Mouse (Mus musculus) E14TG2a.4 (cell line): Measurements from ENCODE around the gene Gfi1b.

Experiments
- CTCF ChIP-seq: conservative IDR thresholded peaks from 2 replicates; pipeline ENCODE4 v1.5.1; 2014; ENCODE audit warnings: low read length
- NANOG ChIP-seq: IDR thresholded peaks from 2 replicates; pipeline ENCODE4 v1.6.1; 2014; ENCODE audit warnings: borderline replicate concordance, low read length, mixed read lengths

DNA sequence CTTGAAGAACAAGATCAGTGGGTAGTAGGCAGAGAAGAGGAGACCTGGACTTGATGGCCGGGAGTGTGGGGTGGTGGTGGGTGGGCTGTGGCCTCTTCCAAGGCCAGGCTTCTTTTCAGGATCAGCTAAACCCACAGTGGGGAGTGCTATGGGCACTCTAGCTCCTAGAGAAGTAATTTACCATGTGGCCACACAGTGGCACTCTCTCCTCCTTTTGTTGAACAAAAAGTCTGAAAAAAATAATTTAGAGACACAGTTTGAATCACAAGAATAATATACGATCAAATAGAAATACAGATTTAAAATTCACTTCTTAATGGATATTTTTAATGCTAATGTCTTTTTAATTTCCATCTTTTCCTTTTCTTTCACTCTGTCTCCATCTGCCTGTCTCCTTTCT is 6.3 kb upstream of the Gfi1b start:
- TF ChIP-seq NANOG (no peak), CTCF (peak; percentile 34)
